Mouse (Mus musculus): ENCODE results near the gene Mospd3. TPM values are rescaled to one million over a fixed set of nuclear protein-coding genes. Genes with fewer than 3 reads are reported as not detected.
A peak's percentile ranks its signal among the peaks of the same experiment; 100 is the strongest.

Mospd3 gene
- total RNA-seq, 1 experiment: 12.9 TPM

- Histone ChIP-seq H3K4me3 (ENCODE audit: insufficient read depth in 1 of 2, low read depth in 1 of 2, low read length in 2 of 2, poor library complexity in 1 of 2, severe bottlenecking in 1 of 2) (peak overlapping the region; percentile 60 to 99), H3K4me1 (ENCODE audit: control insufficient read depth in 2 of 2, insufficient read depth in 2 of 2, low read length in 2 of 2, poor library complexity in 1 of 2) (peaks cover 0 to 12% of the 10 kb centered on the region in 2 experiments; a peak in 2 of 4 replicates), H3K9me3 (ENCODE audit: control insufficient read depth, insufficient read depth, low read depth, low read length) (no peaks in the 10 kb centered on the region), H3K36me3 (ENCODE audit: control insufficient read depth, insufficient read depth, low read length, poor library complexity, severe bottlenecking) (peaks cover 16% of the 10 kb centered on the region), H3K9ac (ENCODE audit: insufficient read depth, low read depth, low read length, poor library complexity, severe bottlenecking) (peak overlapping the region; percentile 69; the same call in 1 of the 2 replicates), H3K27ac (ENCODE audit: insufficient read depth, low read depth, low read length, poor library complexity, severe bottlenecking) (peak overlapping the region; percentile 33; the same call in 1 of the 2 replicates)
- TF ChIP-seq CHD2 (IDR thresholded peaks at IDR 0.05; ENCODE audit: low read depth, low read length): no peak
- peak; percentile 88 for TF ChIP-seq ZNF384 (IDR thresholded peaks at IDR 0.05; ENCODE audit: low read depth, low read length)
- no peak for DNase-seq (ENCODE audit: low read depth, low spot score)
- in situ Hi-C loops (cut with MboI; ENCODE audit: low sequenced_read_pairs in 2 of 2, unreplicated experiment in 2 of 2): no loop called here
Measured at GRCm38 (mm10) chr5:137601365-137601729, 489 bp upstream of the Mospd3 start.

- no peaks in the 10 kb centered on the region for H3K9me3 ChIP-seq (ENCODE audit: control insufficient read depth, insufficient read depth, low read depth, low read length)
- in situ Hi-C loops (cut with MboI; ENCODE audit: low sequenced_read_pairs in 2 of 2, unreplicated experiment in 2 of 2): no loop called here
- no peak overlapping the region for H3K27ac ChIP-seq (ENCODE audit: insufficient read depth, low read depth, low read length, poor library complexity, severe bottlenecking)
- peak overlapping the region; percentile 86 for H3K9ac ChIP-seq (ENCODE audit: insufficient read depth, low read depth, low read length, poor library complexity, severe bottlenecking)
- H3K4me3 ChIP-seq (ENCODE audit: insufficient read depth in 1 of 2, low read depth in 1 of 2, low read length in 2 of 2, poor library complexity in 1 of 2, severe bottlenecking in 1 of 2): peak overlapping the region; percentile 99
- no peak for TF ChIP-seq MAFK (IDR thresholded peaks at IDR 0.05; ENCODE audit: insufficient read depth, low read depth, low read length)
- no peak for TF ChIP-seq CHD2 (IDR thresholded peaks at IDR 0.05; ENCODE audit: low read depth, low read length)
- no peak for TF ChIP-seq HCFC1 (IDR thresholded peaks at IDR 0.05; ENCODE audit: borderline replicate concordance, insufficient read depth, low read length)
- no peak for TF ChIP-seq ZC3H11A (IDR thresholded peaks at IDR 0.05; ENCODE audit: borderline replicate concordance, low read depth, low read length)
- no peak for TF ChIP-seq ZNF384 (IDR thresholded peaks at IDR 0.05; ENCODE audit: low read depth, low read length)
- H3K4me1 ChIP-seq (ENCODE audit: control insufficient read depth in 2 of 2, insufficient read depth in 2 of 2, low read length in 2 of 2, poor library complexity in 1 of 2): peaks cover 0 to 15% of the 10 kb centered on the region in 2 experiments; a peak in 2 of 4 replicates
- peaks cover 9% of the 10 kb centered on the region for H3K36me3 ChIP-seq (ENCODE audit: control insufficient read depth, insufficient read depth, low read length, poor library complexity, severe bottlenecking)
- no peak for DNase-seq (ENCODE audit: low read depth, low spot score)
Measured at GRCm38 (mm10) chr5:137600281-137600618, 608 bp downstream of the Mospd3 start.

DNA sequence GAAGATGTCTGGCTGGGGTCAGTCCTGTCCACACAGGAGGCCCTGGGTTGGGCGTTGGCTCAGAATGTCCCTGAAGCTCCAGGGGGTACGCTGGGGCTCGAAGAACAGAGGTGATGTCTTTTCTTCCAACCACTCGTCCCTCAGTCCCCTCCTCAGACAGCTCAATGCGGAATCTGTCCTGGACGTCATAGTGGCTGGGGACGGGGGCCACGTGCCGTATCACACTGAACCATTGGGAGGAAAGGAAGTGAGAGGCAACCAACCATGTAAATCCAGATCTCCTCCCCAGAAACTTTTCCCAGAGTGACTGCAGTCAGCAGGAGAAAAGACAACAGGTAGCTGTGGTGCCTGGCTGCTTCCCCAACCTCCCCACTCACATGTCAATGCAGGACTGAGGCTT, 1.3 kb downstream of the Mospd3 start:
- TF ChIP-seq MAFK (IDR thresholded peaks at IDR 0.05; ENCODE audit: insufficient read depth, low read depth, low read length) (no peak), ZNF384 (IDR thresholded peaks at IDR 0.05; ENCODE audit: low read depth, low read length) (no peak), HCFC1 (IDR thresholded peaks at IDR 0.05; ENCODE audit: borderline replicate concordance, insufficient read depth, low read length) (no peak), CHD2 (IDR thresholded peaks at IDR 0.05; ENCODE audit: low read depth, low read length) (no peak), ZC3H11A (IDR thresholded peaks at IDR 0.05; ENCODE audit: borderline replicate concordance, low read depth, low read length) (no peak)
- peak overlapping the region; percentile 99 for H3K4me3 ChIP-seq (ENCODE audit: insufficient read depth in 1 of 2, low read depth in 1 of 2, low read length in 2 of 2, poor library complexity in 1 of 2, severe bottlenecking in 1 of 2)
- in situ Hi-C loops (cut with MboI; ENCODE audit: low sequenced_read_pairs in 2 of 2, unreplicated experiment in 2 of 2): no loop called here
- H3K9ac ChIP-seq (ENCODE audit: insufficient read depth, low read depth, low read length, poor library complexity, severe bottlenecking): peak overlapping the region; percentile 86; the same call in 1 of the 2 replicates
- peaks cover 5% of the 10 kb centered on the region; the same call in 1 of the 2 replicates for H3K36me3 ChIP-seq (ENCODE audit: control insufficient read depth, insufficient read depth, low read length, poor library complexity, severe bottlenecking)
- no peak overlapping the region for H3K27ac ChIP-seq (ENCODE audit: insufficient read depth, low read depth, low read length, poor library complexity, severe bottlenecking)
- no peak for DNase-seq (ENCODE audit: low read depth, low spot score)
- no peaks in the 10 kb centered on the region for H3K9me3 ChIP-seq (ENCODE audit: control insufficient read depth, insufficient read depth, low read depth, low read length)
- H3K4me1 ChIP-seq (ENCODE audit: control insufficient read depth in 2 of 2, insufficient read depth in 2 of 2, low read length in 2 of 2, poor library complexity in 1 of 2): peaks cover 0 to 15% of the 10 kb centered on the region in 2 experiments; a peak in 2 of 4 replicates

DNA sequence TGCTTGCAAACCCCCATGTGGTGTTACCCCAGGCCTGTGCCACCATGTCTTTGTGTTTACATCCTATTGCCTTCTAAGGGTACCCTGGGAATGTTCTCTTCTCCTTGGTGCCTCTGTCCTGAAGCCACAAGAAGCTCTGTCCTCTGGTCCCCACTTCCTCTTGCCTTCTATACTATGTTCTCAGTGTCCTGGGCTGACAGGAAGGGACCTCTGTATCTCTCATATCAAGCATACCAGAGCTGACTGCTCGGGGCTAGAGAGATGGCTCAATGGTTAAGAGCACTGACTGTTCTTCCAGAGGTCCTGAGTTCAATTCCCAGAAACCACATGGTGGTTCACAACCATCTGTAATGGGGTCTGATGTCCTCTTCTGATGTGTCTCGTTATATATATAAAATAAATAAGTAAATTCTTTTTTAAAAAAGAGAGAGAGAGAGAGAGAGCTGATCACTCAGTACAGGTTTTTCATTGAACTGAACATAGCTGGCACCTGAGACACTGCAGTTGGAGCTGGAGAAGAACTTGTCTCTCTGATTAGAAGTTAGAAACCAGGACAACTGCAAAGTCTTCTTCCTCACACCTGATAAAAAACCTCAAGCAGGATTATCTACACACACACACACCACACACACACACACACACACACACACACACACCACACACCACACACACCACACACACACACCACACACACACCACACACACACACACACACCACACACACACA, 2.6 kb downstream of the Mospd3 start:
- Histone ChIP-seq H3K9ac (ENCODE audit: insufficient read depth, low read depth, low read length, poor library complexity, severe bottlenecking) (no peak overlapping the region; the same call in 1 of the 2 replicates), H3K36me3 (ENCODE audit: control insufficient read depth, insufficient read depth, low read length, poor library complexity, severe bottlenecking) (peaks cover 5% of the 10 kb centered on the region; the same call in 1 of the 2 replicates), H3K4me3 (ENCODE audit: insufficient read depth in 1 of 2, low read depth in 1 of 2, low read length in 2 of 2, poor library complexity in 1 of 2, severe bottlenecking in 1 of 2) (peak overlapping the region in 1 of 2 experiments; percentile 93; a peak in 1 of 4 replicates), H3K9me3 (ENCODE audit: control insufficient read depth, insufficient read depth, low read depth, low read length) (no peaks in the 10 kb centered on the region), H3K27ac (ENCODE audit: insufficient read depth, low read depth, low read length, poor library complexity, severe bottlenecking) (peak overlapping the region; percentile 13; the same call in 1 of the 2 replicates), H3K4me1 (ENCODE audit: control insufficient read depth in 2 of 2, insufficient read depth in 2 of 2, low read length in 2 of 2, poor library complexity in 1 of 2) (peaks cover 0 to 18% of the 10 kb centered on the region in 2 experiments; a peak in 2 of 4 replicates)
- no peak for TF ChIP-seq ZNF384 (IDR thresholded peaks at IDR 0.05; ENCODE audit: low read depth, low read length)
- no peak for TF ChIP-seq CHD2 (IDR thresholded peaks at IDR 0.05; ENCODE audit: low read depth, low read length)
- TF ChIP-seq MAFK (IDR thresholded peaks at IDR 0.05; ENCODE audit: insufficient read depth, low read depth, low read length): no peak
- no peak for TF ChIP-seq ZC3H11A (IDR thresholded peaks at IDR 0.05; ENCODE audit: borderline replicate concordance, low read depth, low read length)
- no peak for TF ChIP-seq HCFC1 (IDR thresholded peaks at IDR 0.05; ENCODE audit: borderline replicate concordance, insufficient read depth, low read length)
- DNase-seq (ENCODE audit: low read depth, low spot score): no peak
- in situ Hi-C loops (cut with MboI; ENCODE audit: low sequenced_read_pairs in 2 of 2, unreplicated experiment in 2 of 2): no loop called here

All from ES-E14 (cell line).